Mouse (Mus musculus) CH12.LX (cell line): ENCODE results near the gene Gm29276. TPM values are rescaled to one million over a fixed set of nuclear protein-coding genes. Genes with fewer than 3 reads are reported as not detected.
"Not testable (repeated sequence)": the region's sequence is repeated elsewhere in the genome, so short reads cannot be mapped to it uniquely, and the experiment has no call there.

ENCODE experiments used
- DNase-seq: peaks from one replicate; pipeline ENCODE4 v3.0.0-alpha.2; 2013; ENCODE audit errors: extremely low read depth
- H3K27ac ChIP-seq: 2 replicates; pipeline ENCODE4 v1.5.1; 2012; ENCODE audit warnings: low read depth, mild to moderate bottlenecking, control low read depth, moderate library complexity; ENCODE audit not compliant: insufficient read depth
- H3K27me3 ChIP-seq: replicated peaks from 2 replicates; pipeline ENCODE3; 2012; ENCODE audit warnings: inconsistent platforms
- H3K36me3 ChIP-seq, 2 experiments: replicated peaks in 1 of 2; 2 replicates each; pipeline versions ENCODE3 to v1.6.1; 2012; ENCODE audit warnings: inconsistent platforms in 1 of 2, low read length in 1 of 2, mild to moderate bottlenecking in 1 of 2, mixed read lengths in 1 of 2, moderate library complexity in 1 of 2; ENCODE audit not compliant: control insufficient read depth in 1 of 2, insufficient read depth in 1 of 2
- H3K4me1 ChIP-seq, 2 experiments: 2 replicates each; pipeline ENCODE4 v1.6.1; 2012; ENCODE audit warnings: inconsistent platforms in 1 of 2, moderate library complexity in 1 of 2; ENCODE audit not compliant: insufficient read depth in 2 of 2, control insufficient read depth in 1 of 2
- H3K4me2 ChIP-seq: 2 replicates; pipeline ENCODE4 v1.6.1; 2012; ENCODE audit warnings: low read depth, mild to moderate bottlenecking, control low read depth; ENCODE audit not compliant: poor library complexity, insufficient read depth, severe bottlenecking
- H3K4me3 ChIP-seq, 3 experiments: fragments of 150-350 bp in 1 of 3; sonication (generic) in 1 of 3; replicated peaks in 1 of 3; 2 replicates each; pipeline versions ENCODE3 to v1.5.1; 2011 to 2012; ENCODE audit warnings: low read depth in 2 of 3, low read length in 2 of 3, mild to moderate bottlenecking in 2 of 3, moderate library complexity in 2 of 3, control low read depth in 1 of 3, improper control_type of control experiment in 1 of 3, inconsistent platforms in 1 of 3, mixed read lengths in 1 of 3; ENCODE audit not compliant: poor library complexity in 1 of 3
- H3K79me2 ChIP-seq: replicated peaks from 2 replicates; pipeline ENCODE4 v1.6.1; 2012; ENCODE audit warnings: mild to moderate bottlenecking, moderate library complexity; ENCODE audit not compliant: control insufficient read depth, poor library complexity, insufficient read depth, severe bottlenecking; ENCODE audit errors: extremely low read depth
- H3K9ac ChIP-seq: 2 replicates; pipeline ENCODE4 v1.6.1; 2012; ENCODE audit warnings: low read depth, mild to moderate bottlenecking, control low read depth, moderate library complexity; ENCODE audit not compliant: insufficient read depth
- H3K9me3 ChIP-seq: replicated peaks from 2 replicates; pipeline ENCODE3; 2012; ENCODE audit warnings: low read length, inconsistent platforms, mixed read lengths
- dilution Hi-C: fragments of 300-500 bp; cut with MboI; formaldehyde crosslinking; loops from 2 replicates; pipeline ENCODE4 v1.14.3; 2020; ENCODE audit warnings: low sequenced_read_pairs; ENCODE audit not compliant: extremely low pct_unique_long_range_greater_than_20kb, extremely low pct_ligation_motif_present
- in situ Hi-C: fragments of 300-500 bp; cut with MboI; formaldehyde crosslinking; loops from 3 replicates; pipeline ENCODE4 v1.14.3; 2019; ENCODE audit warnings: low sequenced_read_pairs, low pct_ligation_motif_present, low pct_unique_long_range_greater_than_20kb, mixed read lengths
- polyA plus RNA-seq: library from polyadenylated mRNA; unstranded; fragments of >175 nt; gene quantifications from 2 replicates; pipeline ENCODE4 v1.2.1, GENCODE M21; 2012; ENCODE audit warnings: low read depth; ENCODE audit not compliant: insufficient read length
- total RNA-seq, 2 experiments: library from RNA; depleted of rRNA; stranded (reverse); fragments of 300-350 nt in 1 of 2; fragments of >200 nt in 1 of 2; gene quantifications; 2 replicates each; pipeline ENCODE4 v1.2.3; 2012 to 2014

Gm29276 gene
- total RNA-seq (2012; rRNA removed) (not detected in 2 replicates), total RNA-seq (2014; rRNA removed) (not detected in 2 replicates), polyA plus RNA-seq (not detected in 2 replicates)

- in situ Hi-C loops, H3K79me2 ChIP-seq, H3K27ac ChIP-seq, H3K9ac ChIP-seq, H3K4me1 ChIP-seq, H3K9me3 ChIP-seq, H3K4me2 ChIP-seq, H3K27me3 ChIP-seq, dilution Hi-C loops, DNase-seq, H3K4me3 ChIP-seq, H3K36me3 ChIP-seq: not testable (repeated sequence)
Measured at GRCm38 (mm10) chrY:42582150-42582549, at the start of gene Gm29276. TSS of gene Gm29276 (minus strand) at chrY:42582250.
